Mouse (Mus musculus) embryonic facial prominence, embryonic 10.5 days (tissue): Measurements from ENCODE around the gene Lpcat2. TPM values are rescaled to one million over a fixed set of nuclear protein-coding genes. Genes with fewer than 3 reads are reported as not detected.

Experiments used
- DNase-seq: peaks from one replicate; pipeline ENCODE4 v3.0.0-alpha.2; 2017; ENCODE audit warnings: low spot score
- H3K27ac ChIP-seq: fragments of 300-500 bp; sonication (generic); replicated peaks from 2 replicates; pipeline ENCODE4 v1.5.1; 2016; ENCODE audit warnings: mild to moderate bottlenecking
- H3K27me3 ChIP-seq: fragments of 300-500 bp; sonication (generic); replicated peaks from 2 replicates; pipeline ENCODE4 v1.6.1; 2016; ENCODE audit warnings: low read depth, mild to moderate bottlenecking; ENCODE audit not compliant: poor library complexity, severe bottlenecking
- H3K36me3 ChIP-seq: fragments of 300-500 bp; sonication (generic); replicated peaks from 2 replicates; pipeline ENCODE4 v1.6.1; 2016; ENCODE audit warnings: mild to moderate bottlenecking, moderate library complexity
- H3K4me1 ChIP-seq: fragments of 300-500 bp; sonication (generic); 2 replicates; pipeline ENCODE4 v1.6.1; 2016
- H3K4me3 ChIP-seq: fragments of 300-500 bp; sonication (generic); 2 replicates; pipeline ENCODE4 v1.5.1; 2016; ENCODE audit warnings: mild to moderate bottlenecking, moderate library complexity
- H3K9me3 ChIP-seq: fragments of 300-500 bp; sonication (generic); 2 replicates; pipeline ENCODE4 v1.6.1; 2016; ENCODE audit warnings: mild to moderate bottlenecking
- WGBS: fragments of 180-500 bp; shearing (Covaris S2); methylation state at CpG from one replicate; pipeline ENCODE4 v1.1.7; 2016; 5-methylcytosine and 5-hydroxymethylcytosine counted together
- polyA plus RNA-seq: library from polyadenylated mRNA; unstranded; fragments of >200 nt; fragmentation: Nextera tagmentation; extraction: Ambion mirVana; gene quantifications from 2 replicates; pipeline ENCODE4 v1.2.1, GENCODE M21; 2016

Gene Lpcat2
- polyA plus RNA-seq, 1 experiment from 2014 or later = 4.3 TPM

DNA sequence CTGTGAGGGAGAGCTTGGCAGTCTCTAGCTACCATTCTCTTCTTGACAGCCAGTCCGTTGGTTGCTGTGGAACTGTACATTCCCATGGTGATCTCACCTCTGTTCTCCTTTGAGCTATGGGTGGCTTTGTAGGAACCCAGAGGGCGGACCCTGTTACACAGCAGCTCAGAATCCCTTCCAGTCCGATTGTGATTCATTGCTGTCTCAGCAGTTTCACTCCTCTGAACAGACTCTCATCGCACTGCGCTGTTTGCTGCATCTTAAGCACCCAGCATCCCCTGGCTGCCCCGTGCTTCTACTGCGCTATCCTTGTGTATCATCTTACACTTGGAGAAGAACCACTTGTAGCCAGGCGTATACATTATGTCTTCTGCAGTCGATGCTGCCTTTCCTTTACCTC, 44.5 kb downstream of the Lpcat2 start:
- DNase-seq = no peak
- Histone ChIP-seq H3K27ac (no peak overlapping the region), H3K36me3 (no peaks in the 10 kb centered on the region), H3K9me3 (no peaks in the 10 kb centered on the region), H3K4me1 (0 out of 2 replicates have a peak, but pooled peaks cover 5% of the 10 kb centered on the region), H3K27me3 (no peaks in the 10 kb centered on the region), H3K4me3 (no peak overlapping the region)
- 84% methylated on average over 9 of the region's 9 CpGs for WGBS

DNA sequence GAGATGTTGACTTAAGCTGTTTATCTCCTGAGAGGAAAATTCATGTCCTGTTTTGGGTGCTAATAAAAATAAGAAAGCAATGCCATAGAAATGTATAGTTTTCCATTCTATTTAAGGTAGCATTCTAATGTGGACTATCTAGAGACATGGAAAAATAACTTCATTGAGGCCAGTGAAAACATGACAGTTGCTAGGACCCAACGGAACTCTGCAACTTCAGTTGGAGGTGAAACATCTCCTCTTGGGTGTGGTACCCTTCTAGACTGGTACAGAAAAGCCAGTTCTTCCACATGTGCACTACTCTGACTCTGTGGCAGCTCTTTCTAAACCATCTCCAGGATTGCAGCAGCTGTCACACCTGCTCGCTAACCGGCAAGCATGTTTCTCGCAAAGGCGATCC, 46.0 kb downstream of the Lpcat2 start, which contains the start of gene Capns2:
Gene Capns2 (plus strand): TSS at position 301 of the 400 bp plus-strand sequence.
- H3K36me3 ChIP-seq = no peaks in the 10 kb centered on the region
- H3K4me3 ChIP-seq = no peak within 1 kb of the TSS
- H3K4me1 ChIP-seq = 0 out of 2 replicates have a peak, but pooled peaks cover 5% of the 10 kb centered on the region
- no peak within 1 kb of the TSS for H3K27ac ChIP-seq
- WGBS = 95% methylated on average over 5 of the region's 5 CpGs
- H3K27me3 ChIP-seq = no peaks in the 10 kb centered on the region
- H3K9me3 ChIP-seq = no peaks in the 10 kb centered on the region
- DNase-seq = no peak

DNA sequence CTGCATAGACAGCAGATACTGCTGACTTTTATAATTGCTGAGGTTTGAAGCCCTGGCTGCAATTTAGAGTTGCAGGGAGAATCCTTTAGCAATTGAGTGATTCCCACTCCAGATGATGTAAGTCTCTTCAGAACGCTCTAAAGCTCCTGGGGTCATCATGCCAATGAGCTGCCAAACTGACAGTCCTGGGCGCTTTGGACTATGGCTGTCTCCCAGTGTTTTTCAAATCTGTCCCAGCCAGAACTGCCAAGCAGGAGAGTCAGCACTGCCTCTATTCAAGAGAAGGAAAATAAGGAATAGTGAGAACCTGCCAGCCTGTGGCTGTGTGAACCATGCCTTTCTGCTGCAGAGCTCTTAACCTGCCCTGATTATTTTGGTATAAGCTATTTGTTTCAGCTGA, 47.8 kb downstream of the Lpcat2 start:
- Histone ChIP-seq H3K27ac (no peak overlapping the region), H3K9me3 (no peaks in the 10 kb centered on the region), H3K36me3 (no peaks in the 10 kb centered on the region), H3K4me1 (0 out of 2 replicates have a peak, but pooled peaks cover 5% of the 10 kb centered on the region), H3K27me3 (no peaks in the 10 kb centered on the region), H3K4me3 (no peak overlapping the region)
- 78% methylated on average over 2 of the region's 2 CpGs for WGBS
- DNase-seq = no peak

GRCm38 (mm10) chr8:92903488-92904135, 48.5 kb downstream of the Lpcat2 start:
- Histone ChIP-seq H3K27me3 (no peaks in the 10 kb centered on the region), H3K4me1 (0 out of 2 replicates have a peak, but pooled peaks cover 5% of the 10 kb centered on the region), H3K9me3 (no peaks in the 10 kb centered on the region), H3K36me3 (no peaks in the 10 kb centered on the region), H3K27ac (no peak overlapping the region), H3K4me3 (no peak overlapping the region)
- 90% methylated on average over 11 of the region's 11 CpGs for WGBS
- no peak for DNase-seq

GRCm38 (mm10) chr8:92906553-92906952, 51.4 kb downstream of the Lpcat2 start:
- Histone ChIP-seq H3K9me3 (no peaks in the 10 kb centered on the region), H3K27me3 (no peaks in the 10 kb centered on the region), H3K4me3 (no peak overlapping the region), H3K27ac (no peak overlapping the region), H3K36me3 (no peaks in the 10 kb centered on the region), H3K4me1 (0 out of 2 replicates have a peak, but pooled peaks cover 5% of the 10 kb centered on the region)
- 98% methylated on average over 9 of the region's 9 CpGs for WGBS
- no peak for DNase-seq

- H3K4me3 ChIP-seq = no peak overlapping the region
- no peak overlapping the region for H3K27ac ChIP-seq
- 83% methylated on average over 2 of the region's 2 CpGs for WGBS
- H3K36me3 ChIP-seq = no peaks in the 10 kb centered on the region
- no peaks in the 10 kb centered on the region for H3K9me3 ChIP-seq
- H3K4me1 ChIP-seq = no peaks in the 10 kb centered on the region
- H3K27me3 ChIP-seq = no peaks in the 10 kb centered on the region
- DNase-seq = no peak
Measured at GRCm38 (mm10) chr8:92908448-92908847, 53.3 kb downstream of the Lpcat2 start.

- Histone ChIP-seq H3K4me1 (no peaks in the 10 kb centered on the region), H3K36me3 (no peaks in the 10 kb centered on the region), H3K27me3 (no peaks in the 10 kb centered on the region), H3K27ac (no peak overlapping the region), H3K9me3 (no peaks in the 10 kb centered on the region), H3K4me3 (no peak overlapping the region)
- 81% methylated on average over 3 of the region's 3 CpGs for WGBS
- no peak for DNase-seq
Measured at GRCm38 (mm10) chr8:92911477-92911876, 56.3 kb downstream of the Lpcat2 start.

DNA sequence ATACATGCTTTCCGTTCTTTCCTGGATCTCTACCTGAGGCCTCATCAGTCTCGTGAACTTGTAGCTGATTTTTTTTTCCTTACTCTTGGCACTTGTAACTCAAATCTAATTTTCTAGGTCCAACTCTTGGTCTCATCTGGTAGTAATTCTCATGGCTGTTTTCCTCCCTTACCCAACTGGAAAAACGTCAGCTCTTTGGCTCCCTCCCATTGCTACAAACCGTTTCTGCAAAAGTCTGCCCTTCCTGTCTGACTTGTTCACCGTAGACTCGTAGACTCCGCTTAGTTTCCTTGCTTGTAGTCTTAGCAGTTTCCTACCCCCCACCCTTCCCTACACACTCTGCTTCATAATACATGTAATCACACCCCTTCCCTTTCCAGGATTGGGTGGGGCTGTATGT, 58.3 kb downstream of the Lpcat2 start:
- DNase-seq = no peak
- WGBS = 84% methylated on average over 7 of the region's 7 CpGs
- H3K9me3 ChIP-seq = no peaks in the 10 kb centered on the region

GRCm38 (mm10) chr8:92916082-92916481, 60.9 kb downstream of the Lpcat2 start:
- Histone ChIP-seq H3K4me3 (no peak overlapping the region), H3K36me3 (no peaks in the 10 kb centered on the region), H3K27me3 (no peaks in the 10 kb centered on the region), H3K4me1 (no peaks in the 10 kb centered on the region), H3K9me3 (no peaks in the 10 kb centered on the region), H3K27ac (no peak overlapping the region)
- DNase-seq = no peak
- WGBS = 84% methylated on average over 3 of the region's 3 CpGs

More for the DNA sequence above, 58.3 kb downstream of the Lpcat2 start:
- H3K4me1 ChIP-seq = no peaks in the 10 kb centered on the region
- no peak overlapping the region for H3K4me3 ChIP-seq
- no peak overlapping the region for H3K27ac ChIP-seq
- H3K27me3 ChIP-seq = no peaks in the 10 kb centered on the region
- no peaks in the 10 kb centered on the region for H3K36me3 ChIP-seq

DNA sequence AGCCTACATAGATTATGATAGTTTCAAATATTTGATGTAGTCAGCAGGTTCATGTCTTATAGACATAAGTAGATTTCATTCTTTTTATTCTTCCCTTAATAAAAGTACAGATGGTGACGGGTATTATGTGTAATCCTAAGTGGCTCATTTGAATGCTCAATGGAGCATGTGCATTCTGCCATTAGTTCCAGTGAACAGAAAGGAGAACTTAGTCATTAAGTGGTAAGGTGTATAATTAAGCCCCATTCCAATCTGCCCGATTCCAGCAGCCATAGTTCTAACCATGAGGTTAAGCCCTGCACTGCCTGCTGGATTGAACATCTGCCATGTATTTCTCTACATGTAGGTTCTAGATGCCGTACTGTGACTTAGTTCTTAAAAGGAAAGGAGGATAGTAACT, 66.6 kb downstream of the Lpcat2 start:
- Histone ChIP-seq H3K27me3 (no peaks in the 10 kb centered on the region), H3K9me3 (no peaks in the 10 kb centered on the region), H3K4me3 (no peak overlapping the region), H3K4me1 (peaks cover 7% of the 10 kb centered on the region; the same call in 1 of the 2 replicates), H3K36me3 (no peaks in the 10 kb centered on the region), H3K27ac (no peak overlapping the region)
- no peak for DNase-seq
- 88% methylated on average over 3 of the region's 3 CpGs for WGBS

DNA sequence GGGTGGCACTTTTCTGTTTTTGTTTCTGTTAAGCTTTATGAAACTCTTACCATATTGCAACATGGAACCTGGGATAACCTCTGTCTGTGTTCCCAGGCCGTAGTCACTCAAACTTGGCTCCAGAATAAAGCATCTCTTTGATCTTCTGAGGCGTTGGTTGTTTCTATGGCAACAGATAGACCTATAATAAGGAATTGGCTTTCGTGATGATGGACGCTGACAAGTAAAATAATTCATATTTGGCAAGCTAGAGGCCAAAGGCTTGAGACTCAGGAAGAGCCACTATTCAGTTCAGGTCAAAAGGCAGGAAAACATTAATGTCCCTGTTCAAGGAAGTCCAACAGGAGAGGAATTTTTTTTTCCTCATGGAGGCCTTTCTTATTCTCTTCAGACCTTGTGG, 73.8 kb downstream of the Lpcat2 start:
- no peak overlapping the region for H3K4me3 ChIP-seq
- no peaks in the 10 kb centered on the region for H3K36me3 ChIP-seq
- H3K4me1 ChIP-seq = peaks cover 6% of the 10 kb centered on the region
- 0 out of 2 replicates have a peak, but pooled peaks cover 3% of the 10 kb centered on the region for H3K9me3 ChIP-seq
- no peaks in the 10 kb centered on the region for H3K27me3 ChIP-seq
- WGBS = 84% methylated on average over 4 of the region's 4 CpGs
- H3K27ac ChIP-seq = no peak overlapping the region
- DNase-seq = no peak

DNA sequence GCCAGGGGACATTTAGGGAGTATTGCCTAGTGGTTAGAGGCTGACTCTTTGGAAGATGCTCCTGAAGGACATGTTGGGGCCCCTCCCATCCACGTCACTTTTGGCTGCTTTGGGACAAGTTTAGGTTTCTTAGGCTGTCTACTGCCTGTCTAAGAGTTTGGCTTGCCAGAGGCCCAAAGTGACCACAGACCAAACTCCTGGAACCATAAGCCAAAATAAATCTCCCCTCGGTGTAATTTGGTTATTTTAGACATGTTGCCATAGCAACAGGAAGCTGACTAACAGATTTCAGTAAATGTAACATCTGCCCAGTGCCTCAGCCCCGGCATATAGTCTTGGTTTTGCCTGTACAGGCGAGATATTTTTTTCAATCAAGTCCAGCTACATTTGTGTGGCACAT, 82.9 kb downstream of the Lpcat2 start:
- WGBS = 82% methylated on average over 4 of the region's 4 CpGs

GRCm38 (mm10) chr8:92949071-92949470, 93.9 kb downstream of the Lpcat2 start:
- no peak for DNase-seq
- no peak overlapping the region for H3K27ac ChIP-seq
- H3K4me3 ChIP-seq = no peak overlapping the region
- 91% methylated on average over 4 of the region's 4 CpGs for WGBS
- no peaks in the 10 kb centered on the region for H3K9me3 ChIP-seq
- H3K36me3 ChIP-seq = no peaks in the 10 kb centered on the region
- 0 out of 2 replicates have a peak, but pooled peaks cover 4% of the 10 kb centered on the region for H3K27me3 ChIP-seq
- H3K4me1 ChIP-seq = no peaks in the 10 kb centered on the region

More for the DNA sequence above, 82.9 kb downstream of the Lpcat2 start:
- DNase-seq = no peak
- H3K36me3 ChIP-seq = no peaks in the 10 kb centered on the region
- H3K27ac ChIP-seq = no peak overlapping the region
- H3K4me1 ChIP-seq = no peaks in the 10 kb centered on the region
- no peaks in the 10 kb centered on the region for H3K9me3 ChIP-seq
- H3K27me3 ChIP-seq = no peaks in the 10 kb centered on the region
- no peak overlapping the region for H3K4me3 ChIP-seq
